Mouse (Mus musculus) heart, adult 2 months (tissue): ENCODE measurements around the gene Gps2. TPM values are rescaled to one million over a fixed set of nuclear protein-coding genes. Genes with fewer than 3 reads are reported as not detected.
A peak's percentile ranks its signal among the peaks of the same experiment; 100 is the strongest.
"Not testable (repeated sequence)": the region's sequence is repeated elsewhere in the genome, so short reads cannot be mapped to it uniquely, and the experiment has no call there.

Experiments used
- DNase-seq, 2 experiments: peaks; one replicate each; pipeline ENCODE4 v3.0.0; 2021
- H3K27ac ChIP-seq: fragments of 200-600 bp; 2 replicates; pipeline ENCODE4 v1.8.1; 2022
- H3K27me3 ChIP-seq: fragments of 200-500 bp; 2 replicates; pipeline ENCODE4 v1.6.1; 2012; ENCODE audit warnings: mild to moderate bottlenecking, low read length, inconsistent platforms, mixed read lengths; ENCODE audit not compliant: control insufficient read depth, insufficient read depth
- H3K36me3 ChIP-seq: fragments of 200-500 bp; 2 replicates; pipeline ENCODE4 v1.6.1; 2012; ENCODE audit warnings: low read length, inconsistent platforms; ENCODE audit not compliant: control insufficient read depth, insufficient read depth
- H3K4me1 ChIP-seq: fragments of 200-500 bp; 2 replicates; pipeline ENCODE4 v1.6.1; 2011; ENCODE audit warnings: low read length; ENCODE audit not compliant: control insufficient read depth, insufficient read depth
- H3K4me3 ChIP-seq: fragments of 200-600 bp; 2 replicates; pipeline ENCODE4 v1.8.1; 2022
- H3K79me2 ChIP-seq: fragments of 200-500 bp; replicated peaks from 2 replicates; pipeline ENCODE4 v1.6.1; 2012; ENCODE audit warnings: mild to moderate bottlenecking, inconsistent platforms, low read length, moderate library complexity, mixed read lengths; ENCODE audit not compliant: control insufficient read depth, insufficient read depth
- H3K9ac ChIP-seq: fragments of 200-500 bp; 2 replicates; pipeline ENCODE4 v1.6.1; 2012; ENCODE audit warnings: low read depth, mild to moderate bottlenecking, control low read depth, inconsistent platforms, low read length, mixed read lengths
- CTCF ChIP-seq: fragments of 200-600 bp; IDR thresholded peaks from 2 replicates; pipeline ENCODE4 v1.8.1; 2022; ENCODE audit warnings: antibody characterized with exemption, mild to moderate bottlenecking, moderate library complexity
- EP300 ChIP-seq: fragments of 200-500 bp; IDR thresholded peaks from 2 replicates; pipeline ENCODE4 v1.6.1; 2011; ENCODE audit warnings: low read depth, low read length, control low read depth; ENCODE audit not compliant: insufficient read depth
- POLR2A ChIP-seq: fragments of 200-500 bp; IDR thresholded peaks from 2 replicates; pipeline ENCODE4 v1.6.1; 2011; ENCODE audit warnings: mild to moderate bottlenecking, low read depth, low read length, control low read depth; ENCODE audit not compliant: insufficient read depth
- WGBS: fragments of 180-500 bp; shearing (Covaris S2); methylation state at CpG from one replicate; pipeline ENCODE4 v1.1.7; 2018; 5-methylcytosine and 5-hydroxymethylcytosine counted together
- intact Hi-C: fragments of 180-260 bp; cut with DNase I; formaldehyde crosslinking; loops from one replicate; pipeline ENCODE4 v1.15.1; 2025
- polyA plus RNA-seq: library from polyadenylated mRNA; depleted of rRNA; stranded (reverse); fragments of >200 nt; gene quantifications from 2 replicates; pipeline ENCODE4 v1.2.3, GENCODE M21; 2012
- total RNA-seq, 2 experiments: library from RNA; stranded (reverse); gene quantifications; 2 replicates each; pipeline ENCODE4 v1.2.3; 2021

Gps2 gene
- total and polyA plus RNA-seq, 3 experiments = 27.2 to 63.9 (median 28.4) TPM

DNA sequence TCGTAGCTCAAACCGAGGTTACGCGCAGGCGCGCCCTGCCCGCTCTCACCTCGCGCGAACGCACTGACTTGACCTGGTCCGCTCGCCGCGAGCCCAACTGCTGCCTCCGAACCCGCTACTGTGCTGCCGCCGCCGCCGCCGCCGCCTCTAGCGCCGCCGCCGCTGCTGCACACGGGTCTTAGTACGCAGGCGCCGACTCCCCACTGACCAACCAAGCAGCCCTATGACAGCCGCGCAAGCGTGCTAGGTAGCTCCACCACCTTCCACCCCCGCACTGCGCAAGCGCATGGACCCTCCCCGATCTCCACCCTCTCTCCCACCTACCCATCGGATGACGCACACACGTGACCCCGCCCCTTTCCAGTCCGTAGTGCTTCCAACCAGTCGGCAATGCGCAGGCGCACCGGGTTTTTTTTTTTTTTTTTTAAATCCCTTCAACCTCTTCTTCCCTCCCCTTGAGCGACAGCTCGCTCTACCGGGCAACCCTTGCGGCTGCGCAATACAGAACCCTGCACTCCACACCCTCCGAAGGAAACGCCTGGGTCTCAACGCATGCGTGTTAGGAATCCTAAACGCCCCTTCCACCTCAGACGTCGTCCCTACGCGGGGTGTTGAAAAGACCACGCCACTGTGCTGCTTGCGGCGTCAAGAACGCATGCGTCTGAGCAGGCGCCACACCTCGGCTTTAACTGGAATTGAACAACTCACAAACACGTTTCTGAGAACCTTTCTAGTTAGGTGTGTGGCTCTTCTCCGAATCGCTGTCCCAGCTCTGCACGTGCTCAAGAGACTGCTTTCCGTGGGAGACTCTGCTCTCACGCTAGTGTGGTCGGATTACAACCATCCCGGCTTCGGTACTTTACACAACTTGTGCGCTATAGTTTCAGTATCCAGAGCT is 7.7 kb downstream of the Gps2 start, which contains the start of gene Eif5a:
Gene Eif5a (minus strand): TSS at position 845 of the 898 bp plus-strand sequence.
- intact Hi-C loops = loop anchor here (2.0 to 5.0 kb wide), 3 partner anchors 41 to 163 kb away; partner anchors contain the start of genes Gabarap, Kctd11 and Polr2a
- Histone ChIP-seq H3K4me1 (peaks cover 6% of the 10 kb centered on the region), H3K9ac (peak within 1 kb of the TSS; percentile 98), H3K27ac (peak within 1 kb of the TSS; percentile 97), H3K79me2 (no peaks in the 10 kb centered on the region), H3K36me3 (peaks cover 12% of the 10 kb centered on the region; the same call in 1 of the 2 replicates), H3K27me3 (no peaks in the 10 kb centered on the region), H3K4me3 (peak within 1 kb of the TSS; percentile 71)
- peak; percentile 100 for DNase-seq
- TF ChIP-seq CTCF (peak; percentile 81), EP300 (peak; percentile 94), POLR2A (peak; percentile 99)
- under 1% methylated on average over 78 of the region's 78 CpGs for whole genome bisulfite sequencing

GRCm38 (mm10) chr11:69922012-69922756 is 8.5 kb downstream of the Gps2 start:
- no peaks in the 10 kb centered on the region for H3K79me2 ChIP-seq
- peaks cover 12% of the 10 kb centered on the region; the same call in 1 of the 2 replicates for H3K36me3 ChIP-seq
- peak overlapping the region; percentile 79 for H3K9ac ChIP-seq
- 4% methylated on average over 12 of the region's 12 CpGs for WGBS
- peak overlapping the region; percentile 70 for H3K4me3 ChIP-seq
- peaks cover 6% of the 10 kb centered on the region for H3K4me1 ChIP-seq
- H3K27me3 ChIP-seq = no peaks in the 10 kb centered on the region
- DNase-seq = peak in 1 of 2 experiments; percentile 19
- peak overlapping the region; percentile 97 for H3K27ac ChIP-seq
- TF ChIP-seq EP300 (no peak), CTCF (no peak), POLR2A (no peak)
- intact Hi-C loops = loop anchor here (5.0 kb wide), 1 partner anchor 70 kb away; the partner anchor contains the start of gene Gabarap

- H3K79me2 ChIP-seq = no peaks in the 10 kb centered on the region
- H3K4me1 ChIP-seq = peaks cover 6% of the 10 kb centered on the region
- H3K27me3 ChIP-seq = no peaks in the 10 kb centered on the region
- H3K4me3 ChIP-seq = no peak overlapping the region
- TF ChIP-seq POLR2A (no peak), CTCF (no peak), EP300 (no peak)
- H3K9ac ChIP-seq = no peak overlapping the region
- intact Hi-C loops = loop anchor here (5.0 kb wide), 1 partner anchor 70 kb away; the partner anchor contains the start of gene Gabarap
- H3K27ac ChIP-seq = peak overlapping the region; percentile 97
- DNase-seq = no peak
- WGBS = 74% methylated on average over 3 of the region's 3 CpGs
- peaks cover 12% of the 10 kb centered on the region; the same call in 1 of the 2 replicates for H3K36me3 ChIP-seq
Measured at GRCm38 (mm10) chr11:69922796-69923195, 9.1 kb downstream of the Gps2 start.

GRCm38 (mm10) chr11:69927501-69927900 is 13.8 kb downstream of the Gps2 start:
- H3K4me1 ChIP-seq = no peaks in the 10 kb centered on the region; the same call in 1 of the 2 replicates
- 95% methylated on average over 2 of the region's 2 CpGs for WGBS
- no peak for TF ChIP-seq POLR2A
- no peak for TF ChIP-seq EP300
- no peak for TF ChIP-seq CTCF
- H3K9ac ChIP-seq = no peak overlapping the region
- intact Hi-C loops = no loop called here
- H3K4me3 ChIP-seq = no peak overlapping the region
- no peaks in the 10 kb centered on the region for H3K79me2 ChIP-seq
- no peaks in the 10 kb centered on the region for H3K27me3 ChIP-seq
- DNase-seq = no peak
- H3K36me3 ChIP-seq = no peaks in the 10 kb centered on the region
- H3K27ac ChIP-seq = no peak overlapping the region

DNA sequence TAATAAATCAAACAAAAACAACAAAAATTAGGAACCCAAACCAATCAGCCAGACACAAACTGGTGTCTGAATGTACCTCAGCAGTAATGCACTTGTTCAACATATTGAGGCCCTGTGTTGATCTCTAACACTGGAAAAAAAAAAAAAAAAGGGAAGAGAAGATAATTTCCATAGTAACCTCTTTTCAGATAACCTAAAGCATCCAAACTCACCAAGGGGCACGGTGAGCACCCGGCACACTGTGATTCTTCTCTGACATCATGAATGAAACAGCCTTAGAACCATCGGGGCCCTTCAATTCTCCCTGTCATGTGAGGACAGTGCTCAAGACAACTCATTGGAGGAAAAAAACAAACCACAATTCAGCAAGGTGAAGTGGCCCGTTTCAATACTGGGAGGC is 16.0 kb downstream of the Gps2 start:
- no peak for DNase-seq
- Histone ChIP-seq H3K4me3 (no peak overlapping the region), H3K36me3 (no peaks in the 10 kb centered on the region), H3K27ac (no peak overlapping the region), H3K9ac (no peak overlapping the region), H3K4me1 (peaks cover 1% of the 10 kb centered on the region; the same call in 1 of the 2 replicates), H3K79me2 (no peaks in the 10 kb centered on the region), H3K27me3 (no peaks in the 10 kb centered on the region)
- 41% methylated on average over 4 of the region's 4 CpGs for WGBS
- TF ChIP-seq CTCF = no peak
- TF ChIP-seq POLR2A = no peak
- TF ChIP-seq EP300 = no peak
- intact Hi-C loops = loop anchor here (5.0 kb wide), 1 partner anchor 273 kb away; no protein-coding TSS in a partner anchor

DNA sequence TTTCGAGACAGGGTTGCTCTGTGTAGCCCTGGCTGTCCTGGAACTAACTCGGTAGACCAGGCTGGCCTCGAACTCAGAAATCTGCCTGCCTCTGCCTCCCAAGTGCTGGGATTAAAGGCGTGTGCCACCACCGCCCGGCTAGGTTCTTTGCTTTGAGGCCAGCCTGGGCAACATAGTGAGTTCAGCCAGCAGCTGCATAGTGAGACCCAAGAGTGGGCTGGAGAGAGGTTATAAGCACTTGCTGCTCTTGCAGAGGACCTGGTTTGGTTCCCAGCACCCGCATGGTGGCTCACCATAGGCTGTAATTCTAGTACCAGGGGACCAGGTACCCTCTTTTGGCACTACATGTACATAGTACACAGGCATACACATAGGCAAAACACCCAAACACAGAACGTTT is 16.5 kb downstream of the Gps2 start:
- not testable (repeated sequence) for H3K27me3 ChIP-seq, H3K79me2 ChIP-seq, H3K27ac ChIP-seq, H3K4me1 ChIP-seq, H3K36me3 ChIP-seq, H3K4me3 ChIP-seq, DNase-seq, H3K9ac ChIP-seq
- intact Hi-C loops = loop anchor here (5.0 kb wide), 1 partner anchor 272 kb away; no protein-coding TSS in a partner anchor
- WGBS = 86% methylated on average over 8 of the region's 8 CpGs
